Mouse (Mus musculus) telencephalon, adult 2 months (tissue): ENCODE measurements at regions not wholly inside any gene's neighbourhood (a gene's known extent, or its start where the extent isn't known, plus 50 kb on each side); places are given as distances from the start of the nearest gene placed in this dataset.
A peak's percentile ranks its signal among the peaks of the same experiment; 100 is the strongest.

Experiments
- DNase-seq: peaks from one replicate; pipeline ENCODE4 v3.0.0-alpha.2; 2011; ENCODE audit warnings: low read depth, low spot score

- peak; percentile 2 for DNase-seq
Observed at GRCm38 (mm10) chr14:38062271-38062670, 927.2 kb upstream of the Ghitm start.

- peak; percentile 6 for DNase-seq
Observed at GRCm38 (mm10) chr14:38053770-38054169, 918.7 kb upstream of the Ghitm start.
